Mouse (Mus musculus) liver, embryonic 14.5 days (tissue): ENCODE results near the gene Leng9.

ENCODE experiments used
- CTCF ChIP-seq: IDR thresholded peaks from 2 replicates; pipeline ENCODE4 v1.5.1; 2016; ENCODE audit warnings: antibody characterized with exemption, low read depth, control low read depth
- EP300 ChIP-seq: IDR thresholded peaks from 2 replicates; pipeline ENCODE4 v1.6.1; 2016; ENCODE audit warnings: antibody characterized with exemption, low read depth

DNA sequence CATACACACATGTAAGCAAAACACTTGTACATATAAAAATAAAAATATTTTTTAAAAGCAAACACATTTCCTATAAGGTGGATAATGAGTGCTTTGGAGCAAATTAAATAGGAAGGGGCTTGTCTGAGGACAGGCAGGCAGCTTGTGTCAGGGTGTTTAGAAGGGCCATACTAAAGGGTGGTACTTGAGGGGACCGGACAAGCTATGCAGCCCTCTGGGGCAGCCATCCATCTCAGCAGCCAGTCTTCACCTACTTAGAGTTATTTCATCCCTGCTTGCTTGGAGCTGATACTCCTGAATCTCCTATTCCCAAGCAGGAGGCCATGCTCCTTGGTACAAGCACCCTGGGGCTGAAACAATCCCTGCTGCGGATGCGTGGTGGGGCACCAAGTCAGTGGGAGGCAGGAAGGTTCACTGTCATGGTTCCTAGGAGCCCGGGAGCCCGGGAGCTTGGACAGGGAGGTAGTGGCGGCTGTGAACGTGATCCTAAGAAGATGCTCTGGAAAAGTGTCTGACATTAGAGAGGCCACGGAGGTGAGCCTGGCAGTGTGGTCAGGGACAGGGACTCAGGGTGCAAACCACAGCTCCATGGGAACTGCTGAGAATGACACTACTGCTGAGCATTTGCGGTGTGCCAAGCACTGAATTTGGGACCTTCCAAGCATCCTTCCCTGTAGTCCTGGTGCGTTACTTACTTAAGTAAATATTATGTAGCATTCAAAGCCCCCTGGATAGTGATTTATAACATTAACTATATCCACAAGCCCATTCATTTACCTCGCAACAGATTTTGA, 23.0 kb downstream of the Leng9 start:
- TF ChIP-seq CTCF (no peak), EP300 (no peak)
